Mouse (Mus musculus) MEL (cell line): ENCODE results near the gene Fgfr3. TPM values are rescaled to one million over a fixed set of nuclear protein-coding genes. Genes with fewer than 3 reads are reported as not detected.

ENCODE experiments used
- DNase-seq: peaks from one replicate; pipeline ENCODE4 v3.0.0; 2011; ENCODE audit warnings: low read depth, low spot score
- H3K27ac ChIP-seq: 2 replicates; pipeline ENCODE4 v1.5.1; 2012; ENCODE audit warnings: low read depth, mild to moderate bottlenecking, control low read depth, low read length, moderate library complexity; ENCODE audit not compliant: control insufficient read depth
- H3K27me3 ChIP-seq, 2 experiments: fragments of 150-350 bp in 1 of 2; sonication (generic) in 1 of 2; 2 replicates each; pipeline ENCODE4 v1.6.1; 2012; ENCODE audit warnings: low read length in 2 of 2, mild to moderate bottlenecking in 2 of 2, improper control_type of control experiment in 1 of 2, moderate library complexity in 1 of 2; ENCODE audit not compliant: insufficient read depth in 2 of 2, control insufficient read depth in 1 of 2
- H3K36me3 ChIP-seq, 2 experiments: 2 replicates each; pipeline ENCODE4 v1.6.1; 2012 to 2014; ENCODE audit warnings: low read length in 2 of 2, improper control_type of control experiment in 1 of 2, inconsistent platforms in 1 of 2, mild to moderate bottlenecking in 1 of 2; ENCODE audit not compliant: insufficient read depth in 2 of 2, control insufficient read depth in 1 of 2
- H3K4me1 ChIP-seq, 2 experiments: fragments of 150-350 bp in 1 of 2; sonication (generic) in 1 of 2; 2 replicates each; pipeline ENCODE4 v1.6.1; 2012; ENCODE audit warnings: low read length in 2 of 2, improper control_type of control experiment in 1 of 2, mild to moderate bottlenecking in 1 of 2; ENCODE audit not compliant: insufficient read depth in 2 of 2, control insufficient read depth in 1 of 2
- H3K4me3 ChIP-seq, 2 experiments: fragments of 150-350 bp in 1 of 2; sonication (generic) in 1 of 2; 2 replicates each; pipeline ENCODE4 v1.5.1; 2012; ENCODE audit warnings: low read depth in 2 of 2, low read length in 2 of 2, mild to moderate bottlenecking in 2 of 2, moderate library complexity in 2 of 2, control low read depth in 1 of 2, improper control_type of control experiment in 1 of 2; ENCODE audit not compliant: control insufficient read depth in 1 of 2, insufficient read depth in 1 of 2
- H3K79me2 ChIP-seq: 2 replicates; pipeline ENCODE4 v1.6.1; 2012; ENCODE audit warnings: mild to moderate bottlenecking, low read length, moderate library complexity; ENCODE audit not compliant: control insufficient read depth, poor library complexity, insufficient read depth
- H3K9ac ChIP-seq: 2 replicates; pipeline ENCODE4 v1.6.1; 2012; ENCODE audit warnings: low read depth, mild to moderate bottlenecking, control low read depth, low read length, moderate library complexity; ENCODE audit not compliant: control insufficient read depth, poor library complexity, severe bottlenecking
- H3K9me3 ChIP-seq: fragments of 150-350 bp; sonication (generic); replicated peaks from 2 replicates; pipeline ENCODE4 v1.6.1; 2012; ENCODE audit warnings: mild to moderate bottlenecking, low read length, improper control_type of control experiment, moderate library complexity; ENCODE audit not compliant: insufficient read depth
- CHD2 ChIP-seq: IDR thresholded peaks from 2 replicates; pipeline ENCODE4 v1.6.1; 2011; ENCODE audit warnings: low read length, improper control_type of control experiment
- CTCF ChIP-seq, 3 experiments: IDR thresholded peaks in 2 of 3; conservative IDR thresholded peaks in 1 of 3; 2 replicates each; pipeline ENCODE4 v1.5.1; 2011 to 2012; ENCODE audit warnings: low read length in 3 of 3, low read depth in 2 of 3, mild to moderate bottlenecking in 2 of 3, improper control_type of control experiment in 1 of 3, inconsistent platforms in 1 of 3, mixed read lengths in 1 of 3, moderate library complexity in 1 of 3; ENCODE audit not compliant: control insufficient read depth in 1 of 3, insufficient read depth in 1 of 3, poor library complexity in 1 of 3, severe bottlenecking in 1 of 3
- E2F4 ChIP-seq: IDR thresholded peaks from 2 replicates; pipeline ENCODE4 v1.6.1; 2011; ENCODE audit warnings: low read depth, low read length, improper control_type of control experiment, borderline replicate concordance
- EP300 ChIP-seq, 2 experiments: IDR thresholded peaks; 2 replicates each; pipeline ENCODE4 v1.6.1; 2011; ENCODE audit warnings: improper control_type of control experiment in 2 of 2, low read length in 2 of 2, low read depth in 1 of 2, mild to moderate bottlenecking in 1 of 2
- ETS1 ChIP-seq: IDR thresholded peaks from 2 replicates; pipeline ENCODE4 v1.6.1; 2012; ENCODE audit warnings: low read depth, mild to moderate bottlenecking, inconsistent platforms, low read length, improper control_type of control experiment, moderate library complexity
- GABPA ChIP-seq: IDR thresholded peaks from 2 replicates; pipeline ENCODE4 v1.6.1; 2012; ENCODE audit warnings: low read depth, mild to moderate bottlenecking, inconsistent platforms, low read length, improper control_type of control experiment, moderate library complexity
- HCFC1 ChIP-seq: IDR thresholded peaks from 2 replicates; pipeline ENCODE4 v1.6.1; 2012; ENCODE audit warnings: low read depth, mild to moderate bottlenecking, inconsistent platforms, low read length, improper control_type of control experiment, moderate library complexity
- KAT2A ChIP-seq: conservative IDR thresholded peaks from 2 replicates; pipeline ENCODE4 v1.6.1; 2012; ENCODE audit warnings: low read depth, low read length, improper control_type of control experiment, inconsistent platforms
- MAZ ChIP-seq: IDR thresholded peaks from 2 replicates; pipeline ENCODE4 v1.6.1; 2012; ENCODE audit warnings: low read depth, mild to moderate bottlenecking, inconsistent platforms, low read length, improper control_type of control experiment
- MXI1 ChIP-seq: IDR thresholded peaks from 2 replicates; pipeline ENCODE4 v1.6.1; 2011; ENCODE audit warnings: mild to moderate bottlenecking, low read depth, low read length, improper control_type of control experiment
- MYB ChIP-seq: IDR thresholded peaks from 2 replicates; pipeline ENCODE4 v1.6.1; 2011; ENCODE audit warnings: mild to moderate bottlenecking, low read depth, low read length, improper control_type of control experiment
- POLR2A ChIP-seq, 2 experiments: IDR thresholded peaks; 2 replicates each; pipeline ENCODE4 v1.6.1; 2011 to 2012; ENCODE audit warnings: low read length in 2 of 2, mild to moderate bottlenecking in 2 of 2, control low read depth in 1 of 2, improper control_type of control experiment in 1 of 2, low read depth in 1 of 2, moderate library complexity in 1 of 2; ENCODE audit not compliant: control insufficient read depth in 1 of 2, insufficient read depth in 1 of 2, poor library complexity in 1 of 2
- POLR2AphosphoS2 ChIP-seq: IDR thresholded peaks from 2 replicates; pipeline ENCODE4 v1.6.1; 2011; ENCODE audit warnings: low read length, improper control_type of control experiment
- POLR2AphosphoS5 ChIP-seq: IDR thresholded peaks from 2 replicates; pipeline ENCODE4 v1.6.1; 2012; ENCODE audit warnings: low read depth, borderline replicate concordance, mild to moderate bottlenecking, inconsistent platforms, low read length, moderate library complexity, mixed read lengths
- RAD21 ChIP-seq: IDR thresholded peaks from 2 replicates; pipeline ENCODE4 v1.6.1; 2011; ENCODE audit warnings: mild to moderate bottlenecking, low read depth, low read length, improper control_type of control experiment
- SIN3A ChIP-seq: IDR thresholded peaks from 2 replicates; pipeline ENCODE4 v1.6.1; 2012; ENCODE audit warnings: low read length, improper control_type of control experiment, inconsistent platforms
- UBTF ChIP-seq: IDR thresholded peaks from 2 replicates; pipeline ENCODE4 v1.6.1; 2012; ENCODE audit warnings: low read depth, mild to moderate bottlenecking, inconsistent platforms, low read length, improper control_type of control experiment, moderate library complexity, borderline replicate concordance; ENCODE audit not compliant: insufficient read depth
- ZC3H11A ChIP-seq: IDR thresholded peaks from 2 replicates; pipeline ENCODE4 v1.6.1; 2012; ENCODE audit warnings: low read depth, mild to moderate bottlenecking, inconsistent platforms, low read length, improper control_type of control experiment
- ZMIZ1 ChIP-seq: IDR thresholded peaks from 2 replicates; pipeline ENCODE4 v1.6.1; 2012; ENCODE audit warnings: low read depth, mild to moderate bottlenecking, inconsistent platforms, low read length, improper control_type of control experiment, moderate library complexity
- ZNF384 ChIP-seq: IDR thresholded peaks from 2 replicates; pipeline ENCODE4 v1.6.1; 2012; ENCODE audit warnings: low read depth, mild to moderate bottlenecking, inconsistent platforms, low read length, improper control_type of control experiment
- polyA plus RNA-seq, 2 experiments: library from polyadenylated mRNA; stranded (reverse) in 1 of 2; unstranded in 1 of 2; fragments of >175 nt in 1 of 2; fragments of >200 nt in 1 of 2; gene quantifications; 2 replicates each; pipeline versions ENCODE4 v1.2.1 to v1.2.4; 2012; ENCODE audit warnings: low replicate concordance in 2 of 2, low read depth in 1 of 2; ENCODE audit not compliant: insufficient read length in 2 of 2, insufficient read depth in 1 of 2, missing spikeins in 1 of 2
- total RNA-seq: library from RNA; depleted of rRNA; stranded (reverse); fragments of 300-350 nt; gene quantifications from 2 replicates; pipeline ENCODE4 v1.2.3, GENCODE M21; 2012

Gene Fgfr3
- total and polyA plus RNA-seq, 3 experiments = 6.0 to 10.2 TPM; not detected in 1

DNA sequence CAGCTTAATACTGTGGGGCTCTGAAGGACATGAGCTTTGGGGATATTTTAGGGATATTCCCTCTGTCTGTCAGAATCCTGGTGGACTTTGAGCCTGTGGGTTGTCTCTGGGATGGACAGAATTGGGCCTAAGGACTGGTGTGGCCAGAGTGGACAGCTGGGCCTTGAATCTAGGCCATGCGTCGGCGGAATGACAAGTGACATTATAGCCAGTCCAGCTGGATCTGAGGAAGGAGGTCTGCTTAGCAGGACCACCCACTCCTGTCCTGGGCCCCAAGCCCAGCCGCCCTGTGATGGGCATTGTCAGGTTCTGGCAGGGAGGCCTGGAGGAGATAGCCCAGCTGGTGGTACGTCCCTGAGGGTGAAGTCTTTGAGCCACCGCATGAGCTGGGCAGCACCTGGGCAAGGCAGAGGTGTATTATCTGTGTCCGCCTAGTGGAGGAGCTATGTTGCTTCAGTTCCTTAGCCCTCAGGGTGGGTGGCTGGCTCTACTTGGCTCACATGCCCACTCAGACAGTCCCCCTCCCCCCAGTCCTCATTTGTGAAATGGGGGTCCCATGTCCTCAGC is 4.7 kb downstream of the Fgfr3 start:
- no peak overlapping the region for H3K27ac ChIP-seq
- H3K4me3 ChIP-seq = no peak overlapping the region
- peaks cover 0 to 7% of the 10 kb centered on the region in 2 experiments; a peak in 3 of 4 replicates for H3K4me1 ChIP-seq
- H3K9me3 ChIP-seq = no peaks in the 10 kb centered on the region
- DNase-seq = no peak
- H3K27me3 ChIP-seq = no peaks in the 10 kb centered on the region
- no peaks in the 10 kb centered on the region; the same call in 1 of the 2 replicates for H3K79me2 ChIP-seq
- H3K36me3 ChIP-seq = no peaks in the 10 kb centered on the region
- H3K9ac ChIP-seq = no peak overlapping the region
- no peak for TF ChIP-seq RAD21
- no peak for TF ChIP-seq ZC3H11A
- TF ChIP-seq MAZ = no peak
- TF ChIP-seq ZNF384 = no peak
- no peak; a peak in 1 of 6 replicates for TF ChIP-seq CTCF (IDR thresholded peaks at IDR 0.05 in 2 of 3, conservative IDR thresholded peaks at IDR 0.05 in 1 of 3; ENCODE audit: control insufficient read depth in 1 of 3, insufficient read depth in 1 of 3, low read depth in 2 of 3, low read length in 3 of 3, poor library complexity in 1 of 3, severe bottlenecking in 1 of 3)
- TF ChIP-seq POLR2A (IDR thresholded peaks at IDR 0.05; ENCODE audit: control insufficient read depth in 1 of 2, insufficient read depth in 1 of 2, low read depth in 1 of 2, low read length in 2 of 2, poor library complexity in 1 of 2) = no peak
- TF ChIP-seq EP300 (IDR thresholded peaks at IDR 0.05; ENCODE audit: low read depth in 1 of 2, low read length in 2 of 2) = no peak
- TF ChIP-seq UBTF = no peak
- TF ChIP-seq SIN3A = no peak
- no peak for TF ChIP-seq GABPA
- TF ChIP-seq KAT2A = no peak
- TF ChIP-seq CHD2 = no peak
- no peak for TF ChIP-seq E2F4
- TF ChIP-seq POLR2AphosphoS2 = no peak

DNA sequence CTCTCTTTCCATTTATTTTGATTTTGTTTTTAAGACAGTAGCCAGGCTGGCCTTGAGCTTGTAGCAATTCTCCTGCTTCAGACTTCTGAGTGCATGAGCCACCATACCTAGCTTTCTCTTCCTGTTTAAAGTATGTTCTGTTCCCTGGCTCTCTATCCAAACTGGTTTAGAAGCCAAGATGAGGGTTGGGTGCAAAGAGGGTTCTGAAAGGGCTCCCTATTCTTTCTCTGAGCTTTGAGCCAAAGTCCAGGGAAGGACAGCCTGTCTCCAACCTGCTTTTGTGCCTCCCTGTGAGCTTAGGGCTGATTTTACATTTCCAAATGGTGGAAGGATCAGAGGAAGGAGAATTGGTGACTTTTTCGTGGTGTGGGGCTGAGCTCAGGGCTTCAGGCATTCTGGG is 5.4 kb downstream of the Fgfr3 start:
- Histone ChIP-seq H3K27ac (no peak overlapping the region), H3K4me1 (peaks cover 0 to 5% of the 10 kb centered on the region in 2 experiments; a peak in 2 of 4 replicates), H3K79me2 (no peaks in the 10 kb centered on the region; the same call in 1 of the 2 replicates), H3K4me3 (no peak overlapping the region), H3K9ac (no peak overlapping the region), H3K36me3 (no peaks in the 10 kb centered on the region), H3K27me3 (no peaks in the 10 kb centered on the region), H3K9me3 (no peaks in the 10 kb centered on the region)
- DNase-seq = no peak
- TF ChIP-seq E2F4 (no peak), GABPA (no peak), ZMIZ1 (no peak), POLR2AphosphoS5 (no peak), MXI1 (no peak), ETS1 (no peak), HCFC1 (no peak), KAT2A (no peak), MYB (no peak), ZNF384 (no peak)
